Mouse (Mus musculus) gastrocnemius, postnatal 14 days (tissue): ENCODE data around the gene Rps11. TPM values are rescaled to one million over a fixed set of nuclear protein-coding genes. Genes with fewer than 3 reads are reported as not detected.
A peak's percentile ranks its signal among the peaks of the same experiment; 100 is the strongest.
"Not testable (repeated sequence)": the region's sequence is repeated elsewhere in the genome, so short reads cannot be mapped to it uniquely, and the experiment has no call there.

ENCODE experiments used
- DNase-seq: peaks from one replicate; pipeline ENCODE4 v3.0.0; 2021; ENCODE audit warnings: mixed read lengths
- intact Hi-C: fragments of 180-260 bp; cut with DNase I; formaldehyde crosslinking; loops from one replicate; pipeline ENCODE4 v1.15.1; 2025; ENCODE audit warnings: low total_unique reads
- total RNA-seq, 2 experiments: library from RNA; stranded (reverse); gene quantifications; 2 replicates each; pipeline ENCODE4 v1.2.3; 2021

Gene Rps11
- total RNA-seq, 2 experiments from 2014 or later, result 599 to 696 TPM

DNA sequence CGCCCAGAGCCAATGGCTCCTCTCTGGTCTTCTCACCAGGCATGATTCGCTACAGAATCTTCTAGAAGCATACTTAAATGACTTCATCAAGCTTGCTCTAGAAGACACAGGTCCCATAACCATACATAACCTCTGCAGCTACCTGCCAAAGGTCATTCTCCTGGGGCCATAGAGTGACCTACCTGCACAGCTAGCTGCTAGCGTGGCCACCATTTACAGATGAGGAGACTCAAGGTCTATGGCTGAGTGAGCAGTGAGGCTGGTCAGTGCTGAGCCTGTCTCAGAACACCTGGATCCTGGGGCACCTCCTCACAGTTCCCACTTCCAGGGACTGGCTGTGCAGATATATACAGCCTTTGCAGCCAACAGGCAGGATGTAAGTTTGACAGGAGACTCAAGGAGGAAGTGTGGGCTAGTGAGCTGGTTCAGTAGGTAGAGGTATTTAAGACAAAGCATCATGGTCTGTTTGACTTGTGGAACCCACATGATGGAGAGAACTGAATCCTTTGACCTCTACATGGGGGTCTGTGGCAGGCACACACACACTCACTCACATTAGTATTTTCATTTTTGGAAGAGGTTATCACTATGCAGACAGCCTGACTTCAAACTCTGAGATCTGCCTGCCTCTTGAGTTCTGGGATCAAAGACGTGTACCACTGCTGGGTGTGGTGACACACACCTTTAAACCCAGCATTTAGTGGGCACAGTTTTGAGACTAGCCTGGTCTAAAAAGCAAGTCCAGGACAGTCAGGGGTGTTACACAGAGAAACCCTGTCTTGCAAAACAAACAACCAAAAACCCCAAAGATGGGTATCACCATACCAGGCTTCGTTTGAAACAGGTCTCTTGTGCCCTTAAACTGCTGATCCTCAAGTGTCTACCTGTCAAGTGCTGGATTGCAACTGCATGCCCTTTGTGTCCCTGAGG lies 4.2 kb downstream of the Rps11 start:
- DNase-seq, result no peak
- intact Hi-C loops, result no loop called here

DNA sequence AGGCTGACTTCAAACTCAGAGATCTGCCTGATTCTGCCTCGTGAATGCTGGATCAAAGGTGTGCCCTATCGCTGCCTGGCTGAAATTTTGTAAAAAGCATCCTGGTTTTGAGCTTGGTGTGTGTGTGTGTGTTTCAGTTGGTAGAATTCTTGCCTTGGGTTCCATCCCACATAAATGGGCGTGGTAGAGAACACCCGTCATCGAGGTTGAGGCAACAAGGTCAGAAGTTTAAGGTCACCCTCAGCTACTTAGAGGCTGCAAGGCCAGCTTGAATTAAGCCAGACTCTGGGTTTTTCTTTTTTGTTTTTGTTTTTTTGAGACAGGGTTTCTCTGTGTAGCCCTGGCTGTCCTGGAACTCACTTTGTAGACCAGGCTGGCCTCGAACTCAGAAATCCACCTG lies 5.9 kb downstream of the Rps11 start:
- intact Hi-C loops, result no loop called here

DNA sequence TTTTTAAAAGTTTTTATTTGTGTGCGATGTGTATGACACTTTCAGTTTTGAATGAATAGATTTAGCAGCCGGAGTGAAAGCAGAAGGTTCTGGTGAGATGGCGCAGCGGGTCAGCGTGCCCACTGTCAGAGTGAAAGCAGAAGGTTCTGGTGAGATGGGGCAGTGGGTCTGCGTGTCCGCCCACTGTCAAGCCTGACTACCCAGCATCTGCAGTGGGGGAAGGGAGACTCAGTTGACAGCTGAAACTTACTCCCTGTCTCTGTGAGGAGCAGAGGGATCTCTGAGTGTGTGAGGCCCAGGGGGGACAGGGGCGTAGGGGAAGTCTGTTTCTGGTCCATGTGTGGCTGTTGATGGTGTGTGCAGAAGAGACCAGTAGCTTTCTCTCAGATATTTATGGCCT lies 6.7 kb downstream of the Rps11 start:
- intact Hi-C loops, result no loop called here
- DNase-seq, result no peak

More for the DNA sequence above, 5.9 kb downstream of the Rps11 start:
- DNase-seq, result no peak

DNA sequence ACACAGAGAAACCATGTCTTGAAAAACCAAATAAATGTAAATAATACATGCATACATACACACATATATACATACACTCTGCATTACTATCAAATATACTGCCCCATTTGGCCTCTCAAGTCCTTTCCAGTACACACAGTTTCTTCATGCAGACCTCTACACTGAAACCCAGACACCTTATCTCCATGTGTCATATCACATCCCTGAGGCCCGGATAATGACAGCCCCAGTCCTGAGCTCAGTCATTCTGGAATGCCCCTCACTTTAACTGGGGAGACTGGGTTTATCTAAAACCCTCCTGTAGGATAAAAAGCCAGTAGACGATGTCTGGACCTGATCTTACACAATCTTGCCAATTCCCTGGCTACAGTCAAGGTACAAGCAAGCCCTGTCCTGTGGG lies 10.8 kb downstream of the Rps11 start:
- intact Hi-C loops, result no loop called here

DNA sequence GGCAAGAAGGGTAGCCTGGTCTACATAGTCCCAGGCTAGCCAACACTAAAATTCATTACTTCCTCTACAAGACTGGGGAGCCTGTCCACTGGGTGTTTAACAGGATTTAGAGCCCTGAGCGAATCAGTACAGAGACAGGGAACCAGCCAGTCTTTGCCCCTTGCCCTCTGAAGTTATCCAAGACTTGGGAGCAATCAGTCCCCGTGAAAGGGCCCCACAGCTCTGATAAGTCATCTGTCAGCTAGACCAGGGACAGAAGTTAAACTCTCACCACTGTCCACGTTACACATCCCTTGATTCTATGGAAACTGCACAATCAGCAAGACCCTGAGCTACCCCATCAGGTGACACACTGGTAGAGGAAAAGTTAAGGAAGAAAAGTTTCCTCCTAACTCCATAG lies 11.7 kb downstream of the Rps11 start:
- DNase-seq, result no peak
- intact Hi-C loops, result no loop called here

More for the DNA sequence above, 10.8 kb downstream of the Rps11 start:
- no peak for DNase-seq

DNA sequence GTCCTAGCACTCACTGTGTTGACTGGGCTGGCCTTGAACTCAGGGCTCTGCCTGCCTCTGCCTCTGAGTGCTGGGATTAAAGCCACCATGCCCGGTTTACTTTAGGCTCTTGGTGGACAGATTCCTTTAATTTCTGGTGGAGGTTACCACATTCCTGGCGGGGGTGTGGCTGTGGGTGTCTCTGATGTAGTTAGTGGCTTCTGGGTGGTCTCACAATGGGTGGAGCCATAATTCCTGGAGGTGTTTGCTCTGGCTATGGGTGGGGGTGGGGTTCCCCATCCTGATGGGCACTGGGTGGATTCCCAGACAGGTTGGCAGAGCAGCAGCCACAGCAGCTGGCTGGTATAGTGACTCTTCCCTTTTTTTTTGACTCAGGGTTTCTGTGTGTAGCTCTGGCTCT lies 12.3 kb downstream of the Rps11 start:
- no peak for DNase-seq
- intact Hi-C loops, result no loop called here

DNA sequence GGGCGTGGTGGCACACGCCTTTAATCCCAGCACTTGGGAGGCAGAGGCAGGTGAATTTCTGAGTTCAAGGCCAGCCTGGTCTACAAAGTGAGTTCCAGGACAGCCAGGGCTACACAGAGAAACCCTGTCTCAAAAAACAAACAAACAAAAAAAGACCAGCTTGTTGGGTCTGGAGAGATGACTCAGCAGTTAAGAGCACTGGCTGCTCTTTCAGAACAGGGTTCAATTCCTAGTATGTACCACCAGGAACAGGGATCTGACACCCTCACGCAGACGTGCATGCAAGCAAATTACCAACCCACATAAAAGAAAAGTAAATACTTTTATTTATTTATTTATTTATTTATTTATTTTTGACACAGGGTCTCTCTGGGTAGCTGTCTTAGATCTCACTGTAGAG lies 14.2 kb downstream of the Rps11 start:
- intact Hi-C loops, result not testable (repeated sequence)

DNA sequence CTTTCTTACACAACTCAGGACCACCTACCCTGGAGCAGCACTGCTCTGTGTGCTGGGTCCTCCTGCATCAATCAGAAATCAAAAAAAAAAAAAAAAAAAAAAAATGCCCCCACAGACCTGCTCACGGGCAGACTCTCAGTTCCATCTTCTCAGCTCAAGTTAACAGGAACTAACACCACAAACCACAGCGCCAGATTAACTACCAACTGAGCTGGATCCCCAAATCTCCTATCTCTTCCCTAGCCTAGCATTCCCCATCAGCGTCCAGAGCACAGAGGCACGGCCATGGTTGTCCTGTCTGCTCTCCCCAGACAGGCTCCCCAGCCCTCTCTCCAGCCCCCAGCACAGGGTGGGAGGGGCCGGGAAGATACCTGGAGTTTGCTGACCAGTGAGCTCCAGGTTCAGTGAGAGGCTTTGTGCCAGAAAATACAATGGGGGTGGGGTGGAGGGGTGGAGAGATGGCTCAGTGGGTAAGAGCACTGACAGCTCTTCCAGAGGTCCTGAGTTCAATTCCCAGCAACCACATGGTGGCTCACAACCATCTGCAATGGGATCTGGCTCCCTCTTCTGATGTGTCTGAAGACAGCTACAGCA lies 17.1 kb downstream of the Rps11 start:
- no peak for DNase-seq
- intact Hi-C loops, result no loop called here

More for the DNA sequence above, 14.2 kb downstream of the Rps11 start:
- DNase-seq, result not testable (repeated sequence)

DNA sequence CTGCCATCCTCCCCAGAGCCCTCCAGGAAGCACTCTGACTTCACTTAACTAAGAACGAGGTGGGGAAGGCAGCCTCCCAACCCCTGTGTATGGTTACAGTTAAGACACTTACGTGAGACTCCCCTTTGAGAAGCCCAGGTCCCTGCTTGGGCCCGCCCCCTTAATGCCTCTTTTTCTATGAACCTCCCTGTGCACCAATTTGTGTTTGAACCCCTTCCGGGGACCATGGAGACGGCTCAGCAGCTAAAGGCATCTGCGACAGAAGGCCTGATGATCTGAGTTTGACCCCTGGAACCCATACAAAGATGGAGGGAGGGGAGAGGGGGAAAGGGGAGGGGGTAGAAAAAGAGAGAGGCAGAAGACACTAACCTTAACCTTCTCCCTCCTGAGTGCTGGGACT lies 17.8 kb downstream of the Rps11 start:
- intact Hi-C loops, result no loop called here
- DNase-seq, result no peak

DNA sequence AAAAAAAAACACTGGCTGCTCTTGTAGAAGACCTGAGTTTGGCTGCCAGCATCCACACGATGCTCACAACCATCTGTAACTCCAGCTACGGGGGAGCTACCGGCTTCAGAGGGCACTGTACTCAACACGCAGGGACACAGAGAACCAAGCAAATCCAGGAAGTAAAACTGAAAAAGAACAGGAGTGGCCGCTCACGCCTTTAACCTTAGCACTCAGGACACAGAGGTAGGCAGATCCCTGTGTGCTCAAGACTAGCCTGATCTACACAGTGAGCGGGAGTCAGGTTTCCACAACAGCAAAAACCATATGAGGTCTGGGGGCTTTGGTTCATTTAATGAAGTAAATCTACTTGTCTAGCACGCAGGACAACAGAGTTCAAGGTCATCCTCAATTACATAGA lies 18.7 kb downstream of the Rps11 start:
- no peak for DNase-seq
- intact Hi-C loops, result no loop called here

DNA sequence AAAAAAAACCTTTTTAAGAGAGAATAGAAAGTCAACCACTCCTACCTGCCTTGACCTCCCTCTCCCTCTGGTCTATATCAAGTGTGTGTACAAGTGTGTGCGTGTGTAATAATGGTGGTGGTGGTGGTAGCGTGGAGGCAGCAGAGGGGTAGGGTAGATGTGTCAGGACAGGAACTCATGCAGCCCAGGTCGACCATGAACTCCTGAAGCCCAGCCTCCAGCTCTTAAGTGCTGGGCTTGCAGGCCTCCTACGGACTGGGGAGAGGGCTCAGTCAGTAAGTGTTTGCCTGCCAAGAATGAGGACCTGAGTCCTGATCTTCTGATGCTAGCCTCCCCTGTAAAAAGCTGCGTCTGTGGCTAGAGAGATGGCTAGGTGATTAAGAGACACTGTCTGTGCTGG lies 19.3 kb downstream of the Rps11 start:
- no peak for DNase-seq
- intact Hi-C loops, result no loop called here

DNA sequence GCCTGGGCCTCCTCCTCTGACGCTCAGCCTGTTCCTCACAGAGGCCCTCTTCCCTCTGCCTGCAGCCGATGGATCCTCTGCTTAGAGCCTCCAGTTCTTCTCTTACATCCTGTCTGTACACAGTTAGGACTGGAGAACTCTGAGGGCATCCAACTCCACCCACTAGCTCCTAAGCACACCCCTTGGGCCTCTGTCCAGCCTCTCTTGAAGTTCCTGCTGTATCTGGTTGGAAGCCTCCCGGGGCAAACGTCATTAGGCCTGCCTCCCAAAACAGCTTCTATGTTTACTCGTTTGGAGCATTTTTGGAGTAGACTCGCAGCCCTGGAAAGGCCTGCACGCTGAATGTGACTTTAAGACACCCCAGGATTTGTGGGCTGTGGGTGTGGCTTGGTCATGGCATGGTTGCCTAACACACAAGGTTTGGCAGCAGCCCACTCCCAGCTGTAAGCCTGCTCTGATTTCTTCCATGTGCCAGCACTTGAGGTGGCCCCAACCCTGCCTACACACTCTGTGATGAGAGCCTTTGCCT lies 20.5 kb downstream of the Rps11 start, which contains the start of gene Fcgrt:
Fcgrt (minus strand) TSS at position 200 of the 529 bp plus-strand sequence.
- peak; percentile 96 for DNase-seq
- intact Hi-C loops, result no loop called here

DNA sequence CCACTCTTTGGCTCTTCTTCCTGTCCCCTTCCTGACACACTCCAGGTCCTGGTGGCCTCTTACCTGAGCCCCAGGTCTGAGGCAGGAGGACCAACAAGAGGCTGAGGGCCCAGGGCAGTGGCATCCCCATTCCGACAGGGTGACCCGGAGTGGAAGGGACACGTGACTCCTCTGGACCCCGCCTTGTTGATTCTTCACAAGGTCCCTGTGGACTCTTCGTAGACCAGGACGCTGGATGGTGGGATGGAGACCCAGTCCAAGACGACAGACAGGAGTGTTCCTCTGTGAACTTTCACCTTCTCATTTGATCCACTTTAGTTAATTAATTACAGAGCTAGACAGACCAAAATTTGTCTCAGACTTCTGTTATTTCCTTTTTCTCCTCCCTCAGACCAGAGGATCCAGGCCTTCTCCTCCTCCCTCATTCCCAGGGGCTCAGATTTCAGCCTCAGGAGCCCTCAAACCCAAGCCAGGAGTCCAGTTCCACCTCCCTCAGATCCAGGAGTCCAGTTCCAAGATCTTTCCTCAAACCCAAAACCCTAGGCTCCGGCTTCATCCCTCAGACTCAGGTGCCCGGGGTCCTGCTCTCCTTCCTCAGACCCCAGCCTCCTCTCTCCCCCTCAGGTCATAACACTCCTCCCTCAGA lies 21.2 kb downstream of the Rps11 start:
- intact Hi-C loops, result no loop called here
- DNase-seq, result peak; percentile 58

DNA sequence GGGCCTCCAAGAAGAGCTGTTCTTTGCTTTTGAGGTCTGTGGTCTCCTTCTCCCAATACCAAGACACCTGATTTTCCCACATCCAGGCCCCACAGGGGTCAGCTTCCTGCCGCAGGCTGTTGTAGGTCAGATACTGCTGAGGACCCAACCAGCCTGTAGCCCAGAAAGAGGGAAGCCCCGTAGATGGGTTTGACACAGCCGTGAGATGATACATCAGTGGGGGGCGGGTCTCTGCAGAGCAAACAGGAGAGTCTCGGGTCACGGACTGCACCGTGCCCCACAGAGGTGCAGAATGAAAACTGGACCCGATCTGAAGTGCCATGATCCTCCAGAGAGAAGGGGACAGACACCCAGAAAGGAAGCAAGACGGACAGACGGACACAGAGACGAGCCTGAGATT lies 21.8 kb downstream of the Rps11 start:
- DNase-seq, result no peak
- intact Hi-C loops, result no loop called here

DNA sequence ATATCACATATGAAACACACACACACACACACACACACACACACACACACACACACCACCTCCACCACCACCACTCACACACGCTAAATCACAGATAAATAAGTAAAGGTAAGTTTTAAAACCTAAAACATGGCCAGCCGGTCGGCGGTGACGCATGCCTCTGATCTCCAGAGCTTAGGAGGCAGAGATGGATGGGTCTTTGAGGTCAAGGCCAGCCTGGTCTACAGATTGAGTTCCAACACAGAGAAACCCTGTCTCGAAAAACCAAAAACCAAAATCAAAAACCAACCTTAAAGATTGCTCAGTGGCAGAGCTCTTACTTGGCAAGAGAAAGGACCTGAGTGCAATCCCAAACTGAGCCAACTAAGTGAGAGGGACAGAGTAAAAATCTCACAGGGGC lies 24.2 kb downstream of the Rps11 start:
- no peak for DNase-seq
- intact Hi-C loops, result no loop called here

DNA sequence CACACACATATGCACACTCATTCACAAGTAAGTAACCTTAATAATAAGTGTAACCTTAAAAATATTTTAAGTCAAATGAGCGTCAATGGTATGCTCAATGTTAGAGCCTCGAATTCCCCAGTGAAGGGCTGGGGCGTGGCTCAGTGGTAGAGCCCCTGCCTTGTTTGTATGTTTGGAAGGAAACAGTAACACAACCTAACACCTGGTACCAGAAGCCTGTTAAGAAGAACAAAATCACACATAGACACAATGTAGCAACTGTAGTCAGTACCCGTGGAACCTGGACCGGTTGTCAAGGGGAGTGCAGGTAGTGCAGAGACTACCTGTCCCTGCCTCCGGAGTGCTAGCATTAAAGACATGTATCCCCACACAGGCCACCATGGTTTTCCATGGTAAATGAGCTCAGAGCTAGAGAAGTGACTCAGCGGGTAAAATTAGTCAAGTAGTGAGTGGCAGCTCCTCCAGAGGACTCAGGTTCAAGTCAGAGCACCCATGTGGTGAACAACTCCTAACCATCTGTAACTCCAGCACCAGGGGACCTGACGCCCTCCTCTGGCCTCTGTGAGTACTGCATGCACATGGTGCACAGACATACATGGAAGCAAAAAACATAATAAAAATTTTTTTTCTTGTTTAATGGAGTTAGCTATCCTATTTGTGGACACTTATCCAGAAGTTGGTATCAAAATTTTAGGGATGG lies 25.5 kb downstream of the Rps11 start:
- no peak for DNase-seq

DNA sequence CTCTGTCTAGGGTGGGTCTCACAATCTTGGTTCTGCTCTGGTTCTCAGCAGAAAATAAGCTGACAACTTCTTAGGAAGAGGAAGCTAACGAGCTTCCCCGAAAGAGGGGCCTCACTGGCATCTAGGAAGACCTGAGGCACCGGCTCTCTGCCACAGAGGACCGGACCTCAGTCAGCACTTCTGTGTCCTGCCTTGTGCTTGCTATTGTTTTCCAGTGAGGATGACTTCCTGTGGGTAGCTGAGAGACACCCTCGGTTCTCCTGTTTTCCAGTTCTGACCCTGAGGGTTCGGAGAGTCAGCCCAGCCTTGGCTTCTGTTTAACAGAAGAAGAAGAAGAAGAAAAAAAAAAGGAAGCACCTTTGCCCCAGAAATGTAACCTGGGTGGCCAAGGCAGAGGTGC lies 26.8 kb downstream of the Rps11 start:
- intact Hi-C loops, result no loop called here
- DNase-seq, result no peak

More for the DNA sequence above, 25.5 kb downstream of the Rps11 start:
- intact Hi-C loops, result no loop called here

DNA sequence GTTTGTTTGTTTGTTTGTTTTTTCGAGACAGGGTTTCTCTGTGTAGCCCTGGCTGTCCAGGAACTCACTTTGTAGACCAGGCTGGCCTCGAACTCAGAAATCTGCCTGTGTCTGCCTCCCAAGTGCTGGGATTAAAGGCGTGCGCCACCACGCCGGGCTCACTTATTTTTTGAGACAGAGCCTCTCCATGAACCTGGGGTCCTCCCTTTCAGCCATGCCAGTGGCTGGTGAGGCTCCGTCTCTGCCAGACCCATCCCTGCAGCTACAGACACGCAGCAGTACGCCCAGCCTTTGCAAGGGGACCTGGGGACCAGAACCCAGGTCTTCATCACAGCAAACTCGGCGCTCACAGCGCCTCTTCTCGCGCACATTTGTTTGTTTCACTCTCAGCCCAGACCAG lies 28.3 kb downstream of the Rps11 start:
- DNase-seq, intact Hi-C loops: not testable (repeated sequence)

DNA sequence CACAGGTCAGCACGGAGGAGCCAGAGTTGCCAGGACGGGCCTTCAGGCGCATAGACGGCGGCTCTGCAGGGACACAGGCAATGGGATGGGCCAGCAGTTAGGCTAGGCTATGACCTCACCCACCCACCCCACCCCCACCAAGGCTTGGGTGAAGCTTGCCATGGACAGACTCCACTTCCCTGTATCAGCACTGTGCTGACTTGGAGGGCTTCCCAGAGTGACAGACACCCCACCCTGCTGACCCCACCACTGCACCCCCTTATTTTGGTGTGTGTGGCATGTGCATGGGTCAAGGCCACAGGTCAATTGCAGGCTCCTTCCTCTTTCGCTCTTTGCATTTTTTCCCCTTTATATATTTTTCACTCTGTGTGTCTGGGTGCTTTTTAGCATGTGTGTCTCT lies 28.9 kb downstream of the Rps11 start:
- intact Hi-C loops, result no loop called here
- no peak for DNase-seq

DNA sequence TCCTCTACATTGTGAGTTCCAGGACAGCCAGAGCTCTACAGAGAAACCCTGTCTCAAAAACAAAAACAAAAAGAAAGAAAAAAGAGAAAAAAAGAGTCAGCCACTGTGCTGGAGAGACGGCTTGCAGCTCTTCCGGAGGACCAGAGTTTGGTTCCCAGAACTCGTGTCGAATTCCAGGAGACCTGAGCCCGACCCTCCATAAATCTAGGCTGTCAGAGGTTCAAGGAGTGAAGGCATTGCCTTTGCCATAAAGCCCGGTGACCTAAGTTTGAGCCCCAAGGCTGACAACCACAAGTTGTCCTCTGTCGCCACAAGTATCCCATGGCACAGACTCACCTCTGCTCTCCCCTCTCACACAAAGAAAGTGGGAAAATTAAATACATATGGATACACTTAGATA lies 30.1 kb downstream of the Rps11 start:
- intact Hi-C loops, result no loop called here
- DNase-seq, result no peak
